Mouse (Mus musculus) gastrocnemius, adult 2 months (tissue): Measurements from ENCODE around the gene Olfr646. TPM values are rescaled to one million over a fixed set of nuclear protein-coding genes. Genes with fewer than 3 reads are reported as not detected.

Experiments
- DNase-seq: peaks from one replicate; pipeline ENCODE4 v3.0.0; 2022
- H3K27ac ChIP-seq: fragments of 200-600 bp; 2 replicates; pipeline ENCODE4 v1.8.1; 2022; ENCODE audit warnings: mild to moderate bottlenecking
- H3K4me3 ChIP-seq: fragments of 200-600 bp; 2 replicates; pipeline ENCODE4 v1.8.1; 2022; ENCODE audit warnings: mild to moderate bottlenecking, moderate library complexity
- CTCF ChIP-seq: fragments of 200-600 bp; IDR thresholded peaks from 2 replicates; pipeline ENCODE4 v1.8.1; 2022; ENCODE audit warnings: antibody characterized with exemption, mild to moderate bottlenecking, moderate library complexity
- intact Hi-C: fragments of 180-260 bp; cut with DNase I; formaldehyde crosslinking; loops from one replicate; pipeline ENCODE4 v1.15.1; 2025
- long read RNA-seq, 2 experiments: library from polyadenylated mRNA; stranded (forward); transcript quantifications; one replicate each; pipeline ENCODE4 v2.0.0; 2021
- total RNA-seq, 2 experiments: library from RNA; stranded (reverse); gene quantifications; 2 replicates each; pipeline ENCODE4 v1.2.3; 2021

The Olfr646 gene
- not detected for total RNA-seq
- long read RNA-seq, experiment 1: 0 reads
- long read RNA-seq, experiment 2: 0 reads

DNA sequence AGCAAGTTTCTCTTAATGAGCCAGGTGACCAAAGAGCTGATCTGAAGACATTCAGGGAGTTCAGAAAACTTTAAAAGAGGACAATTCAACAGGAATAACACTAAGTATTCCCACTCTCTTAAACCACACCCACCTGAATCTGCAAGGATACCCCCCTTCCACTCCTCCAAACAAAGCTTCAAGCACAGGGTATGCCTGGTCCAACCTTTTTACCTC lies at the start of gene Olfr646:
TSS of gene Olfr646 (plus strand) at position 117 of the 216 bp plus-strand sequence.
- intact Hi-C loops: no loop called here
- no peak within 1 kb of the TSS for H3K4me3 ChIP-seq
- no peak for DNase-seq
- no peak for TF ChIP-seq CTCF
- no peak within 1 kb of the TSS for H3K27ac ChIP-seq

DNA sequence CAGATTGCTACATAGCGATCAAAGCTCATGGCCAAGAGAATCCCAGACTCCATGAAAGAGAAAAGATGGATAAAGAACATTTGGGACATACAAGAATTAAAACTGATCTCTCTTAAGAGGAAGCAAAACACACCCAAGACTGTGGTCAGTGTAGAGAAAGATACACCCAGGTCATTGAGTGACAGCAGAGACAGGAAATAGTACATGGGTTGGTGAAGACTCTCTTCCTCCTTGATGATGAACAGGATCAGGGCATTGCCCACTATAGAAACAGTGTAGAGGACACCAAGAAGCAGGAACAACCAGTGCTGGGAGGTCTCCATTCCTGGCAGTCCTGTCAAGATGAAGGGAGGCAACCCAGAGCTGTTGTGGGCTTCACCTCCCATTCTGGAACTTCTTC lies 45.5 kb upstream of the Olfr646 start:
- intact Hi-C loops: no loop called here
- no peak overlapping the region for H3K4me3 ChIP-seq
- H3K27ac ChIP-seq: no peak overlapping the region
- DNase-seq: no peak
- TF ChIP-seq CTCF: no peak

DNA sequence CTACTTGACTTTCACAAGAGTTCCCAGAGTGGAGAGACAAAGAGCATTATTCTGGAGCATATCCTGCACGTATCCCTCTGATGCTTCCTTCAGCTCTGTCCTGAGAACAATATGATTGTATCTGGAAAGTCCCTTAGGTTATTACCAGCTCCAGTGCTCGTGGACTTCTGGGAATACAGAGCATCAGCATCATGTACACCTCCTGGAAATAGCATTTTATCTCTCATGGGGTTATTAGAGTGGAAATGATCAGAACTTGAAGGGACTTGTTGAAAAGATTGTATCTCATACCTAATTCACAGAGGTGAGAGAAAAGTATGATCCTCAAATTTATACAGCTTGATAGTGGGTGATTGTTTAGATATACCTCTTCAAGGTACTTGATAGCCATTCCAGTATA lies 43.3 kb upstream of the Olfr646 start, which contains the start of gene 4930516K23Rik:
TSS of gene 4930516K23Rik (minus strand) at position 101 of the 400 bp plus-strand sequence.
- no peak for TF ChIP-seq CTCF
- no peak for DNase-seq

DNA sequence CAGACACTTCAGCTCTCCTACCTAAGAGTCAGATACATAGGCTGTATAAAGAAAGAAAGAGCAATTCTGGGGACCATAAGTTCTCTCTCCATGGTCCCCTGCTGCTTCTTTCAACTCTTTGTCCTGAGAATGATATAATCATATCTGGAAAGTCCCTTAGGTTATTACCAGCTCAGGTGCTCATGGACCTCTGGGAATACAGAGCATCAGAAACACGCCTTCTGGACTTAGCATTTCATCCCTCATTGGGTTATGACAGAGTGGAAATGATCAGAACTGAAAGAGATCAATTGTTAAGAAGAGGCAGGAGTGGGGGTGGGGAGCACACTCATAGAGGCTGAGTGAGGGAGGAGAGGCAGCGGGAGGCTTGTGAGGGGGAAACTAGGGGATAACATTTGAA lies 32.9 kb upstream of the Olfr646 start, which contains the start of gene Olfr644:
TSS of gene Olfr644 (minus strand) at position 101 of the 400 bp plus-strand sequence.
- intact Hi-C loops: no loop called here
- TF ChIP-seq CTCF: no peak

More for the DNA sequence above, 43.3 kb upstream of the Olfr646 start, which contains the start of gene 4930516K23Rik:
- Histone ChIP-seq H3K4me3 (no peak within 1 kb of the TSS), H3K27ac (no peak within 1 kb of the TSS)
- intact Hi-C loops: no loop called here

DNA sequence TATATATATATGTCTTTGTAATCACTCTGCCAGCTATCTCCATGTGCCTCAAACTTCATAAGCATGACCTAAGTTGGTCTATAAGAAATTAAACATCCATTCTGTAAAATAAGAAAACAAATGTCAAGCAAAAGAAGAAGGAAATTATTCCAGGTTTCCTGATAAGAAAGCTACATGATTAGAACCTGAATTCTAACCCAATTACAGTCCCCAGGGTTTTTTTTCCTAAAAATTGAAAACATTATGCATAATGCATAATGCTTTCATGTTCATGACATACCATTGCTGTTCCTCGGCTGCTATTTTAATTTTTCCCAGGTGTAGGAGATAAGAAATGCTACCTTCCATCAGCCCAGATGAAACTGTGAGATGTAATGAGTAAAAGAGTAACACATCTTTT lies 19.3 kb upstream of the Olfr646 start, which contains the start of gene Olfr645:
TSS of gene Olfr645 (minus strand) at position 101 of the 400 bp plus-strand sequence.
- Histone ChIP-seq H3K27ac (no peak within 1 kb of the TSS), H3K4me3 (no peak within 1 kb of the TSS)
- DNase-seq: no peak
- intact Hi-C loops: no loop called here
- no peak for TF ChIP-seq CTCF

More for the DNA sequence above, 32.9 kb upstream of the Olfr646 start, which contains the start of gene Olfr644:
- Histone ChIP-seq H3K27ac (no peak within 1 kb of the TSS), H3K4me3 (no peak within 1 kb of the TSS)
- no peak for DNase-seq

DNA sequence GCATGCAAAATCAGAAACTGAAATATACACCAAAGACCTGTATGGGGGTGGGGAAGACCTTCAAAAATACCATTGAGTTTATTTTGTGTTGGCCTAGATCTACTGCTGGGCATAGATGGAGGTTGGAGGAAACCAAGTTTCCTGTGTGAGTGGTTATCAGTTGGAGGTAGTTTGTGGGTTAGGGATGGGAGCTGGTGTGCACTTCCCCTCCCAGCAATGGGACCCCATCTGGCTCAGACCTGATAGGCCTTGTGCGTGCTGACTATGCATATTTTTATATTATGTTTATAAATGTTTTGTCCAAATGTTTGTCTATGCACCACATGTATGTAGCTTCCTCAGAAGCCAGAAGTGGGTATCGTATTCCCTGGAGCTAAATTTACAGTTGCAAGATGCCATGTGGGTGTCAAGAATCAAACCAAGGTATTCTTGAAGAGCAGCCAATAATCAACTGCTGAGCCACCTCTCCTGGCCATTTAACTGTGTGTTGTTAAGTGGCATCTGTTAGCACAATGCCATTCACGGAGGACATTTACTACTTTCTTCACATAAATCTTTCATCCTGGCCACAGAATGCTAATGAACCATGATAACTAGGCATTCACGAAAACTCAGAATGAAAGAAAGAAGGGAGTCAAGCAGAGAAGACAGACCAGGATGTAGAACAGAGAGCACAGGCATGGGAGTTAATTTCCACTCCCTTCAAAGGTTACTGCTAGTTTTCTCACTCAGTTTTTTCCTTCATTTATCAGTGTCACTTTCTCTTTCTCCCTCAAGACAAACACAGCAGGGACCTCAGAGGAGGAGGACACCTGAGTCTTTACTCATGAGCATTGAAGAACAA lies 538 bp upstream of the Olfr646 start:
- no peak overlapping the region for H3K4me3 ChIP-seq
- no peak for DNase-seq
- intact Hi-C loops: no loop called here
- no peak for TF ChIP-seq CTCF
- no peak overlapping the region for H3K27ac ChIP-seq

DNA sequence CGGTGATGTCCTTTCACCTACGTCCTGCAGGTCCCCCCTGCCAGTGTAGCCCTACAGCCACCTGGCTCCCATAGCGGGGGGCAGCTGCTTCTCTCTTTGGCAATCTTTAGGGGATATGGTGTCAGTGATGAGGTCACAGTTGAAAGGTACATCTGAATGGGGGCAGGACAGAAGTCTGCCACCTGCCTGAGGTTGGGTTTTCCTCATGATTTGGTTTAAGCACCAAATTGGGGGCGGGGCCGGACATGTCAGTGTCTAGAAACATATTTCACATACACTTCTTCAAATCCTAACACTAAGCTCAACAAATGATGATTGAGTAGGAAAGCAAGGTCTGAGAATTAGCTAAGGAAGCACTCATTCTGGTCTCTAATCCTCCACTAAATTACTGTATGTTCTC lies 25.1 kb downstream of the Olfr646 start, which contains the start of gene Ubqln5:
TSS of gene Ubqln5 (minus strand) at position 101 of the 400 bp plus-strand sequence.
- TF ChIP-seq CTCF: no peak
- Histone ChIP-seq H3K27ac (no peak within 1 kb of the TSS), H3K4me3 (no peak within 1 kb of the TSS)
- intact Hi-C loops: no loop called here
- no peak for DNase-seq

DNA sequence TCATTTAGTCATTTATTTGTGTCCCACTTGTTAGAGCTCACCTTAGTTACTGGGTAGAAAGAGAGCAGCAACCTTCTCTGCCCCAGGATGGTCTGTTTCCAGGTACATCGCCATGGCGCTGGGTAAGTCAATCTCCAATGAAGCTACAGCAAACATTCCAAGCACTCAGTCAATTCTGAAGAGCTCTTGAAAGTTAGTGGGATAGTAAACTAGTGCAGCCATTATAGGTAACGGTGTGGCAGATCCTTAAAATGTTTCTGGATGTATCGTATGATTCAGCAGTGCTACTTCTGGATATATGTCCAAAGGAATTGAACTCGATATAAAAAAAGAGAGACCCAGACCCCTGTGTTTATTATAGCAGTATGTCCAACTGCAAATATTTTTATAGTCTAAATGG lies 32.6 kb downstream of the Olfr646 start, which contains the start of gene Olfr643:
TSS of gene Olfr643 (minus strand) at position 101 of the 400 bp plus-strand sequence.
- Histone ChIP-seq H3K4me3 (no peak within 1 kb of the TSS), H3K27ac (no peak within 1 kb of the TSS)
- intact Hi-C loops: no loop called here
- no peak for DNase-seq
- no peak for TF ChIP-seq CTCF

DNA sequence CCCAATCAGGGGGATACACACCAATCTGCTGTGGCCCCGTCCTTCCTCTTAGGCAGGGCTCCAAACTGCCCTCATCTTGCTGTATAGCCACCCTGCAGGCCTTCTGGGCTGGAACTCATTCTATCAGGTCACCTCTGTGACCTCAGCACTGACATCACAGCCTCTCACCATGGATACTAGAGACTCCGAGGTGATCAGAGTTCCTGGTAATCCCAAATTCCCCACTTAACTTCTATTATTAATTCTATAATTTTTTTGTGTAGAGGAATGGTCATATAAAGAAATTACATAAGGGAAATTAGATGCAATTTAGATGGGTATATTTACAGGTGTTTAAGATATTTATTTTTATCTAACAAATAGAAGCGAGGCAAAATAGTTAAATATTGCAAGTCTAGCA lies 38.5 kb downstream of the Olfr646 start, which contains the start of gene Ubqln3:
TSS of gene Ubqln3 (minus strand) at position 101 of the 400 bp plus-strand sequence.
- Histone ChIP-seq H3K27ac (no peak within 1 kb of the TSS), H3K4me3 (no peak within 1 kb of the TSS)
- TF ChIP-seq CTCF: no peak
- intact Hi-C loops: no loop called here
- no peak for DNase-seq

DNA sequence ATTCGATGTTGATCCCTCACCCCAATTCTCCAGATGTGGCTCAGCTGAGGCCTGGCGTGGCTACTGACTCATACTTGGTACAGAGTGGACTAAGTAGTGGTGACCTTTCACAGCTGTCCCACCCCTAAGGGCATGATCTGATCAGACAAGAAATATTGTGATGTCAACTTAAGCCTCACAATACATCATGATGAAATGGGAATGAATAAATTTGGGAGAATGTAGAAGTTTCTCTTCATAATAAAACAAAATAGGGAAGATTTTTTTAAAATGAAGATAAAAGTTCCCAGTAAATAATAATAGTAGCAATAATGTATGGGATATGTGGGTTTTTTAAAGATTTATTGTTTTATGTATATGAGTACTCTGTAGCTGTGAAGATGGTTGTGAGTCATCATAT lies 45.8 kb downstream of the Olfr646 start, which contains the start of gene Ubqlnl:
TSS of gene Ubqlnl (minus strand) at position 101 of the 400 bp plus-strand sequence.
- DNase-seq: no peak
- Histone ChIP-seq H3K27ac (no peak within 1 kb of the TSS), H3K4me3 (no peak within 1 kb of the TSS)
- intact Hi-C loops: no loop called here
- TF ChIP-seq CTCF: no peak

Other genes starting within 250 kb of the Olfr646 start
- gene Olfr66, start 218.6 kb upstream of the Olfr646 start, total RNA-seq: not detected
- not detected for gene Olfr64, start 210.4 kb upstream of the Olfr646 start, total RNA-seq
- gene Olfr65, start 201.4 kb upstream of the Olfr646 start, total RNA-seq: not detected
- gene Olfr631, start 176.0 kb upstream of the Olfr646 start, total RNA-seq: not detected
- gene Olfr632, start 170.5 kb upstream of the Olfr646 start, total RNA-seq: not detected
- gene Olfr633, start 160.4 kb upstream of the Olfr646 start, total RNA-seq: not detected
- gene Olfr635, start 133.7 kb upstream of the Olfr646 start, total RNA-seq: not detected
- not detected for gene Olfr638, start 106.1 kb upstream of the Olfr646 start, total RNA-seq
- gene Olfr639, start 87.6 kb upstream of the Olfr646 start, total RNA-seq: under 1 TPM in 1 of 2 experiments, not detected in 1; 0.03 TPM
- not detected for gene Olfr640, start 79.3 kb upstream of the Olfr646 start, total RNA-seq
- not detected for gene Olfr641, start 69.4 kb upstream of the Olfr646 start, total RNA-seq
- not detected for gene Olfr642, start 52.2 kb upstream of the Olfr646 start, total RNA-seq
- not detected for gene 4930516K23Rik, start 43.4 kb upstream of the Olfr646 start, total RNA-seq
- gene Olfr644, start 33.0 kb upstream of the Olfr646 start, total RNA-seq: not detected
- gene Olfr645, start 19.4 kb upstream of the Olfr646 start, total RNA-seq: not detected
- gene Ubqln5, start 25.0 kb downstream of the Olfr646 start, total RNA-seq: not detected
- gene Olfr643, start 32.5 kb downstream of the Olfr646 start, total RNA-seq: not detected
- not detected for gene Ubqln3, start 38.4 kb downstream of the Olfr646 start, total RNA-seq
- not detected for gene Ubqlnl, start 45.7 kb downstream of the Olfr646 start, total RNA-seq
- gene Olfm5, start 60.0 kb downstream of the Olfr646 start, total RNA-seq: not detected
- not detected for gene Olfr648, start 78.5 kb downstream of the Olfr646 start, total RNA-seq
- gene Olfr649, start 91.1 kb downstream of the Olfr646 start, total RNA-seq: not detected
- gene Trim6, start 113.9 kb downstream of the Olfr646 start, total RNA-seq: under 1 TPM in 1 of 2 experiments, not detected in 1; 0.25 TPM
- gene Trim34a, start 139.6 kb downstream of the Olfr646 start, total RNA-seq: 1 to 10 TPM; 1.0 to 1.3 TPM
- under 1 TPM; 0.66 to 0.75 TPM for gene Trim5, start 183.2 kb downstream of the Olfr646 start, total RNA-seq
- gene Trim12a, start 210.6 kb downstream of the Olfr646 start, total RNA-seq: 1 to 10 TPM; 2.2 to 3.4 TPM
- not detected for gene Trim34b, start 224.6 kb downstream of the Olfr646 start, total RNA-seq
- 1 to 10 TPM; 2.1 to 2.5 TPM for gene Trim12c, start 248.5 kb downstream of the Olfr646 start, total RNA-seq